Mouse (Mus musculus) bone marrow macrophage, adult 2 months (primary cell): ENCODE results near the gene 2700081O15Rik.

Experiments used
- CTCF ChIP-seq: IDR thresholded peaks from 2 replicates; pipeline ENCODE4 v1.5.1; 2012; ENCODE audit warnings: low read depth, mild to moderate bottlenecking, low read length, moderate library complexity
- POLR2A ChIP-seq: IDR thresholded peaks from 2 replicates; pipeline ENCODE4 v1.6.1; 2012; ENCODE audit warnings: mild to moderate bottlenecking, low read depth, low read length, borderline replicate concordance

GRCm38 (mm10) chr19:7386042-7386441, 31.4 kb upstream of the 2700081O15Rik start:
- TF ChIP-seq CTCF (no peak), POLR2A (no peak)
